Mouse (Mus musculus): ENCODE results near the gene Rps6kc1. TPM values are rescaled to one million over a fixed set of nuclear protein-coding genes. Genes with fewer than 3 reads are reported as not detected.

The Rps6kc1 gene
- total and polyA plus RNA-seq, 2 experiments from 2014 or later: 7.3 to 9.7 TPM

DNA sequence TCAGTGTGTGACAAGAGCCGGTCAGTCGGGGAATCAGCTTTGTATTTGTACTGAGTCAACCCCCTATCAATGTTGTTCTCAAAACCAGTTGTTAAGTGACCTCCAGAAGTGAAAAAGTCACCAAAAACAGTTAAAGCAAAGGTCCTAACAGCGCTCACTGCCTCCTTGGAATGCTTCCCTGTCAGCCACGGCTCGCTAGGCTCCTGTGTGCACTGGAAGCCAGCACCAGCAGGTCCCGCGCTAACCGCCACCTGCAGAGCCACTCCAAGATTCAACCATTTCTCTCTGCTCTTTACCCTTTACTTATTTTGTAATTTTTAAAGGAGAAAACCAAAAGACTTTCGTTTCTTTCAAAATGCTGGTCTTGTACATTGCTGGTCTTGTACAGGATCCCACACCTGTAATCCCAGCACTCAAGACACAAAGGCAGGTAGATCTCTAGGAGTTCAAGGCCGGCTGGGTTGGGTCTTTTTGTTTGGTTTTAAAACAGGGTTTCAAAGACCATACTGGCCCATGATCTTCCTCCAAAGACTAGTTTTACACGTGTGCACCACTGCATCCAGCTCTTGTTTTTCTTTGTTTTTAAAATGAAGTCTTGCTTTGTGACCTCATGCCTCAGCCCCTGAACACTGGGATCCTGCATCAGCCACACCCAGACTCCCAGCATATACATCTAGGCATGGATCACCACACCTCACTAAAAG lies 62.3 kb downstream of the Rps6kc1 start:
- no peaks in the 10 kb centered on the region for H3K9me3 ChIP-seq (replicated peaks; ENCODE audit: control insufficient read depth, low read length)
- no peaks in the 10 kb centered on the region for H3K27me3 ChIP-seq (ENCODE audit: control insufficient read depth, insufficient read depth, low read length)
- DNase-seq (ENCODE audit: low spot score) (no peak), ATAC-seq (ENCODE audit: insufficient read depth, low read depth) (no peak)
- H3K27ac ChIP-seq (ENCODE audit: low read depth): no peak overlapping the region
- H3K4me2 ChIP-seq (ENCODE audit: low read depth, low read length): no peak overlapping the region
- TF ChIP-seq CTCF (IDR thresholded peaks at IDR 0.05; ENCODE audit: low read depth) (no peak), EP300 (IDR thresholded peaks at IDR 0.05; ENCODE audit: low read depth) (no peak)
- 0 out of 2 replicates have a peak, but pooled peaks cover under 1% of the 10 kb centered on the region for H3K36me3 ChIP-seq (replicated peaks; ENCODE audit: control insufficient read depth, insufficient read depth, low read length)
- H3K9ac ChIP-seq (replicated peaks; ENCODE audit: low read depth, low read length): no peak overlapping the region
- H3K4me3 ChIP-seq (ENCODE audit: low read depth, low read length): no peak overlapping the region
- no peaks in the 10 kb centered on the region for H3K4me1 ChIP-seq (ENCODE audit: control insufficient read depth, insufficient read depth)
- 83% methylated on average over 11 of the region's 11 CpGs for WGBS

- WGBS: 54% methylated on average over 3 of the region's 3 CpGs
- H3K27me3 ChIP-seq (ENCODE audit: control insufficient read depth, insufficient read depth, low read length): no peaks in the 10 kb centered on the region
- H3K36me3 ChIP-seq (replicated peaks; ENCODE audit: control insufficient read depth, insufficient read depth, low read length): peaks cover 7% of the 10 kb centered on the region; the same call in 1 of the 2 replicates
- H3K4me1 ChIP-seq (ENCODE audit: control insufficient read depth, insufficient read depth): no peaks in the 10 kb centered on the region
- no peak overlapping the region for H3K27ac ChIP-seq (ENCODE audit: low read depth)
- no peak overlapping the region for H3K4me3 ChIP-seq (ENCODE audit: low read depth, low read length)
- TF ChIP-seq EP300 (IDR thresholded peaks at IDR 0.05; ENCODE audit: low read depth) (no peak), CTCF (IDR thresholded peaks at IDR 0.05; ENCODE audit: low read depth) (no peak)
- no peaks in the 10 kb centered on the region for H3K9me3 ChIP-seq (replicated peaks; ENCODE audit: control insufficient read depth, low read length)
- no peak overlapping the region for H3K9ac ChIP-seq (replicated peaks; ENCODE audit: low read depth, low read length)
- DNase-seq (ENCODE audit: low spot score) (no peak), ATAC-seq (ENCODE audit: insufficient read depth, low read depth) (no peak)
- H3K4me2 ChIP-seq (ENCODE audit: low read depth, low read length): no peak overlapping the region
Measured at GRCm38 (mm10) chr1:190848676-190849075, 62.9 kb downstream of the Rps6kc1 start.

- H3K36me3 ChIP-seq (replicated peaks; ENCODE audit: control insufficient read depth, insufficient read depth, low read length): peaks cover 8% of the 10 kb centered on the region; the same call in 1 of the 2 replicates
- H3K4me3 ChIP-seq (ENCODE audit: low read depth, low read length): no peak overlapping the region
- TF ChIP-seq CTCF (IDR thresholded peaks at IDR 0.05; ENCODE audit: low read depth) (no peak), EP300 (IDR thresholded peaks at IDR 0.05; ENCODE audit: low read depth) (no peak)
- no peak for DNase-seq (ENCODE audit: low spot score)
- H3K4me2 ChIP-seq (ENCODE audit: low read depth, low read length): no peak overlapping the region
- no peaks in the 10 kb centered on the region for H3K4me1 ChIP-seq (ENCODE audit: control insufficient read depth, insufficient read depth)
- H3K9ac ChIP-seq (replicated peaks; ENCODE audit: low read depth, low read length): no peak overlapping the region
- no peaks in the 10 kb centered on the region for H3K9me3 ChIP-seq (replicated peaks; ENCODE audit: control insufficient read depth, low read length)
- WGBS: 46% methylated on average over 3 of the region's 3 CpGs
- H3K27me3 ChIP-seq (ENCODE audit: control insufficient read depth, insufficient read depth, low read length): no peaks in the 10 kb centered on the region
- ATAC-seq (ENCODE audit: insufficient read depth, low read depth): no peak
- no peak overlapping the region for H3K27ac ChIP-seq (ENCODE audit: low read depth)
Measured at GRCm38 (mm10) chr1:190846956-190847355, 64.6 kb downstream of the Rps6kc1 start.

DNA sequence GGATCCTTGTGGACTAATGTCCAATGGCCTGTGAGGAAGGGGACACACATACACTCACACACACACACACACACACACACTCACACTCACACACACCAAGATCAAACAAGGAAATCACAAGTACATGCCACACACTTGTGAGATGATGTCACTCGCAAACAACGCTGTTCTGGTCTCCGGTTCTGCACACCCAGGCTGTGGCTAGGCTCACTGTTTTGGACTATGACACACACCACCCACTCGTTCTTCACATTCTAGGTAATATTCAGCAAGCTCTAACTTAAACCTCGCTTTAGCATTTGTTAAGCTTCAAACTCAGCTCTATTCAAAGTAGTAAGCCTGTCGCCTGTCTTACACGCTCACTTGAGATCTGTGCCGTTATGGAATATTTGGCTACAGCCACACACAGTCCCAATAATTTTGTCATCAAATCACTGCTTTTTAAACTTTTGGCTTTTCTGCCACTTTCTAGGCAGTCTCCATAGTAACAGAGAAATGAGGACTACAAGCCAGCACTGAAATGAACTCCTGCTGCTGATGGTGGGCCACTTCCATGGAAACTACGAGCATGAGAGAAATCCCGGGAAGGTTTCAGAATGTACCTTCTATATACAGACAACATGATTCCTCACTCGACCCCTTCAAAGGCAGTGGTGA lies 65.4 kb downstream of the Rps6kc1 start:
- ATAC-seq (ENCODE audit: insufficient read depth, low read depth) (no peak), DNase-seq (ENCODE audit: low spot score) (no peak)
- TF ChIP-seq EP300 (IDR thresholded peaks at IDR 0.05; ENCODE audit: low read depth) (no peak), CTCF (IDR thresholded peaks at IDR 0.05; ENCODE audit: low read depth) (no peak)
- Histone ChIP-seq H3K9ac (replicated peaks; ENCODE audit: low read depth, low read length) (no peak overlapping the region), H3K27me3 (ENCODE audit: control insufficient read depth, insufficient read depth, low read length) (no peaks in the 10 kb centered on the region), H3K9me3 (replicated peaks; ENCODE audit: control insufficient read depth, low read length) (no peaks in the 10 kb centered on the region), H3K4me2 (ENCODE audit: low read depth, low read length) (no peak overlapping the region), H3K36me3 (replicated peaks; ENCODE audit: control insufficient read depth, insufficient read depth, low read length) (peaks cover 8% of the 10 kb centered on the region; the same call in 1 of the 2 replicates), H3K27ac (ENCODE audit: low read depth) (no peak overlapping the region), H3K4me1 (ENCODE audit: control insufficient read depth, insufficient read depth) (no peaks in the 10 kb centered on the region), H3K4me3 (ENCODE audit: low read depth, low read length) (no peak overlapping the region)
- WGBS: 82% methylated on average over 11 of the region's 11 CpGs

DNA sequence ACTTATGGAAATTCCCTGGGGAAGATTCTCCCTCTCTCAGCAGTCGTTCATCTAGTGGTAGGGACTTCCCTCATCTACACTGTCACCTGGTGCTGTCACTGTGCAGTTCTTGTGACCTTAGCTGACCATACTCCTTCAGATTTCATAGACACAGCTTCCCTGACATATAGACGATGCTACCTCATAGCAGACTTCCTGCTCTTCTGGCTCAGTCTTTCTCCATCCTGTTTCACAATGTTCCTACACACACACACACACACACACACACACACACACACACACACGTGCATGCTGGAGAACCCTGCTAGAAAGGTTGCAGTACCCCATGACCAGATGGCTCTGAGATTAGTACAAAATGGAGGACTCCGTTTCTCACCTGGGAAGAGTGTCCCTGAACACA lies 66.2 kb downstream of the Rps6kc1 start:
- Histone ChIP-seq H3K36me3 (replicated peaks; ENCODE audit: control insufficient read depth, insufficient read depth, low read length) (peaks cover 8% of the 10 kb centered on the region; the same call in 1 of the 2 replicates), H3K27me3 (ENCODE audit: control insufficient read depth, insufficient read depth, low read length) (no peaks in the 10 kb centered on the region), H3K4me1 (ENCODE audit: control insufficient read depth, insufficient read depth) (no peaks in the 10 kb centered on the region), H3K4me3 (ENCODE audit: low read depth, low read length) (no peak overlapping the region), H3K4me2 (ENCODE audit: low read depth, low read length) (no peak overlapping the region), H3K9me3 (replicated peaks; ENCODE audit: control insufficient read depth, low read length) (no peaks in the 10 kb centered on the region), H3K27ac (ENCODE audit: low read depth) (no peak overlapping the region), H3K9ac (replicated peaks; ENCODE audit: low read depth, low read length) (no peak overlapping the region)
- WGBS: 66% methylated on average over 4 of the region's 4 CpGs
- TF ChIP-seq EP300 (IDR thresholded peaks at IDR 0.05; ENCODE audit: low read depth) (no peak), CTCF (IDR thresholded peaks at IDR 0.05; ENCODE audit: low read depth) (no peak)
- ATAC-seq (ENCODE audit: insufficient read depth, low read depth) (no peak), DNase-seq (ENCODE audit: low spot score) (no peak)
